Mouse (Mus musculus) embryonic fibroblast, embryonic 13.5 days (primary cell): ENCODE data around the gene Vmn1r178.
"Not testable (repeated sequence)": the region's sequence is repeated elsewhere in the genome, so short reads cannot be mapped to it uniquely, and the experiment has no call there.

Source experiments
- CTCF ChIP-seq: IDR thresholded peaks from 2 replicates; pipeline ENCODE4 v1.5.1; 2011; ENCODE audit warnings: mild to moderate bottlenecking, control low read depth, low read length, moderate library complexity, borderline replicate concordance; ENCODE audit not compliant: insufficient read depth
- POLR2A ChIP-seq: IDR thresholded peaks from 2 replicates; pipeline ENCODE4 v1.6.1; 2011; ENCODE audit warnings: low read depth, mild to moderate bottlenecking, control low read depth, low read length, moderate library complexity

DNA sequence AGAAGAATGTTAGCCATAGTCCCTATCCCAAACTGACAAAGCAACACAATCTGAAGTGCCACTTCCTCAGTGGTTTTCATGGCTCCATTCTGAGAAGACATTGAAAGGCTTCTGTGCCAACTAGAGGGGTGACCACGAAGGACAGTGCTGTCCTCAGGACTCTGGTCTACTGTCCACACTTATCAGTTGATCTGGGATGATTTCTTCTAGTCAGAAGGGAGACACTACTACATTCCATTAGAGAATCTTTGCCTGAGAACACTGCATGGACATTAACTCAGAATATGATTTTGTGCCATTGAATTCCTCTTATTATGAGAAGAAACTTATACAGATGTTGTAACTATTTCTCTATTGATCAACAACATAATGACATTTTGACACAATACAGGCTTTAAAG is 25.5 kb upstream of the Vmn1r178 start, which contains the start of gene Vmn1r177:
- TF ChIP-seq CTCF, POLR2A: not testable (repeated sequence)
